Mouse (Mus musculus) E14TG2a.4 (cell line): ENCODE data around the gene Gm11549.

Experiments used
- H3K27me3 ChIP-seq: 2 replicates; pipeline ENCODE4 v1.6.1; 2014; ENCODE audit warnings: low read length, control low read depth; ENCODE audit not compliant: insufficient read depth
- H3K36me3 ChIP-seq: 2 replicates; pipeline ENCODE4 v1.6.1; 2014; ENCODE audit warnings: low read length, control low read depth; ENCODE audit not compliant: insufficient read depth
- H3K4me1 ChIP-seq: replicated peaks from 2 replicates; pipeline ENCODE4 v1.6.1; 2014; ENCODE audit warnings: low read depth, low read length, control low read depth
- H3K4me3 ChIP-seq: replicated peaks from 2 replicates; pipeline ENCODE4 v1.5.1; 2014; ENCODE audit warnings: mild to moderate bottlenecking, low read length
- H3K9me3 ChIP-seq: 2 replicates; pipeline ENCODE4 v1.6.1; 2014; ENCODE audit warnings: low read length, control low read depth
- CTCF ChIP-seq: conservative IDR thresholded peaks from 2 replicates; pipeline ENCODE4 v1.5.1; 2014; ENCODE audit warnings: low read length
- NANOG ChIP-seq: IDR thresholded peaks from 2 replicates; pipeline ENCODE4 v1.6.1; 2014; ENCODE audit warnings: borderline replicate concordance, low read length, mixed read lengths
- POU5F1 ChIP-seq: IDR thresholded peaks from 2 replicates; pipeline ENCODE4 v1.6.1; 2014; ENCODE audit warnings: low read length, borderline replicate concordance

Gm11549 gene

GRCm38 (mm10) chr3:36531242-36531641 is 9.6 kb upstream of the Gm11549 start:
- Histone ChIP-seq H3K4me1 (peaks cover 19% of the 10 kb centered on the region), H3K27me3 (peaks cover 5% of the 10 kb centered on the region), H3K9me3 (no peaks in the 10 kb centered on the region; the same call in 1 of the 2 replicates), H3K4me3 (no peak overlapping the region), H3K36me3 (no peaks in the 10 kb centered on the region)
- no peak for TF ChIP-seq NANOG
- TF ChIP-seq POU5F1 = no peak
- no peak for TF ChIP-seq CTCF

GRCm38 (mm10) chr3:36530781-36531180 is 9.2 kb upstream of the Gm11549 start:
- H3K27me3 ChIP-seq = peaks cover 5% of the 10 kb centered on the region
- no peak for TF ChIP-seq CTCF
- TF ChIP-seq NANOG = no peak
- TF ChIP-seq POU5F1 = no peak
- peaks cover 19% of the 10 kb centered on the region for H3K4me1 ChIP-seq
- no peak overlapping the region for H3K4me3 ChIP-seq
- no peaks in the 10 kb centered on the region for H3K36me3 ChIP-seq
- no peaks in the 10 kb centered on the region; the same call in 1 of the 2 replicates for H3K9me3 ChIP-seq

DNA sequence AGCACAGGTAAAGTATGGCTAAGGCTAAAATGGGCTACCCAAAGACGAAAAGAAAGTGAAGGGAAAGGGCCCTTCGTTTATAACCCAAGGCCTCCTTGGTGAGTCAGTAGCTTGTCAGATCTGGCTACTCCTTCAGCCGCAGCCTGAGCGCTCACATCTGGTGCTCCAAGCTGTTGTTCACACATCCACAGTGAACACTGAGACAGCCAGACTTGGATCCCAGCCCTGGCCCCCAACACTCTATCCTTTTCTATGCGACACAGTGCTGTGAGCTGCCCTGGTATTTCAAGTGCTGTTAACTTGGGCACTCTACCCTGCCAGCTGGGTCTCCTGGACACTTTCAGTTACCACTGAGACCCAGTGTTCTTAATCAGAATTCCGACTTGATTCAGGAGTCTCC is 8.7 kb upstream of the Gm11549 start:
- Histone ChIP-seq H3K4me1 (peaks cover 19% of the 10 kb centered on the region), H3K9me3 (no peaks in the 10 kb centered on the region; the same call in 1 of the 2 replicates), H3K36me3 (no peaks in the 10 kb centered on the region), H3K4me3 (no peak overlapping the region), H3K27me3 (peaks cover 5% of the 10 kb centered on the region)
- TF ChIP-seq NANOG = no peak

- Histone ChIP-seq H3K27me3 (peaks cover 44% of the 10 kb centered on the region), H3K4me1 (peaks cover 24% of the 10 kb centered on the region), H3K4me3 (no peak overlapping the region), H3K36me3 (no peaks in the 10 kb centered on the region), H3K9me3 (peaks cover 3% of the 10 kb centered on the region; the same call in 1 of the 2 replicates)
- TF ChIP-seq CTCF = no peak
- TF ChIP-seq POU5F1 = no peak
- no peak for TF ChIP-seq NANOG
Measured at GRCm38 (mm10) chr3:36524466-36524865, 2.9 kb upstream of the Gm11549 start.

DNA sequence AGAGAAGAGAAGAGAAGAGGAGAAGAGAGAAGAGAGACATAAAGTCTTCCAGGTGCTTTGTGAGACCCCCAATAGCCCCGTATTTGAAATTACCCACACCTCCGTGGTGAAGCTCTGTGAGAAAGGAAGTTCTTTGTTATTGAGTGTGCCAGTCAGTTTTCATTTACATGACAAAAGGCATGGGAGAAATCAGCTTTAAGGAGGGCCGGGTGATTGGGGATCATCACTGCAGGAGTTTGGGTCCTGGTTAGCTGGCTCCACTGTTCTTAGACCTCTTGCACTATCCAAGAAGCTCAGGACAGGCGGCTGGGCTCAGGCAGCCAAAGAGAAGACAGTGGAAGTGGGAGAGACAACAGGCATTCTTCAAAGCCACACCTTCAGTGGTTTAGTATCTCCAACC is 524 bp upstream of the Gm11549 start:
- H3K4me3 ChIP-seq = no peak overlapping the region
- peak; percentile 21; the same call in 1 of the 2 replicates for TF ChIP-seq NANOG
- no peak for TF ChIP-seq CTCF
- TF ChIP-seq POU5F1 = peak; percentile 67; the same call in 1 of the 2 replicates

GRCm38 (mm10) chr3:36516196-36516595 is 5.4 kb downstream of the Gm11549 start:
- peaks cover 7% of the 10 kb centered on the region for H3K4me1 ChIP-seq
- peaks cover 14% of the 10 kb centered on the region for H3K27me3 ChIP-seq
- H3K9me3 ChIP-seq = peaks cover 26% of the 10 kb centered on the region
- TF ChIP-seq NANOG = no peak
- no peak for TF ChIP-seq CTCF
- no peak for TF ChIP-seq POU5F1
- H3K36me3 ChIP-seq = no peaks in the 10 kb centered on the region
- no peak overlapping the region for H3K4me3 ChIP-seq

More for the DNA sequence above, 524 bp upstream of the Gm11549 start:
- Histone ChIP-seq H3K36me3 (no peaks in the 10 kb centered on the region), H3K9me3 (peaks cover 3% of the 10 kb centered on the region; the same call in 1 of the 2 replicates), H3K4me1 (peaks cover 24% of the 10 kb centered on the region), H3K27me3 (peaks cover 44% of the 10 kb centered on the region)

DNA sequence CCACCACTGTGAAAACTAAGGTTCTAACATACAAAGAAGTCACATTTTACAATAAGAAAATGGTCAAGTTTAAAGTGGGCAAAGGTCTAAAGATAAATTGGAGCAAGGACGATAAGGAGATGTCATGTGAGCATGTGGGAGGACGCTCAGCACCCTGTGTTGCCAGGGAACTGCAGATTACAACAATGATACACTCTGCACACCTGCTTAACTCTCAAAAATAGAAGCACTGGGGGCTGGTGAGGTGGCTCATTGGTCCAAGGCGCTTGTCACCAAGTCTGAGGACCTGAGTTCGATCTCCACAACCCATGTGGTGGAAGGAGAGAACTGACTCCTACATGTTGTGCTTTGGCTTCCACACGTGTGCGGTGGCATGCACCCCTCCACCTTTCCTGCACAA is 10.1 kb downstream of the Gm11549 start:
- no peaks in the 10 kb centered on the region for H3K27me3 ChIP-seq
- TF ChIP-seq POU5F1 (no peak), NANOG (no peak), CTCF (no peak)
- no peaks in the 10 kb centered on the region for H3K36me3 ChIP-seq
- no peak overlapping the region for H3K4me3 ChIP-seq
- peaks cover 50% of the 10 kb centered on the region for H3K9me3 ChIP-seq
- no peaks in the 10 kb centered on the region for H3K4me1 ChIP-seq

- Histone ChIP-seq H3K4me1 (no peaks in the 10 kb centered on the region), H3K27me3 (no peaks in the 10 kb centered on the region), H3K36me3 (no peaks in the 10 kb centered on the region), H3K9me3 (peaks cover 40% of the 10 kb centered on the region), H3K4me3 (no peak overlapping the region)
- no peak for TF ChIP-seq CTCF
- TF ChIP-seq NANOG = no peak
- no peak for TF ChIP-seq POU5F1
Measured at GRCm38 (mm10) chr3:36505809-36506735, 15.5 kb downstream of the Gm11549 start.

DNA sequence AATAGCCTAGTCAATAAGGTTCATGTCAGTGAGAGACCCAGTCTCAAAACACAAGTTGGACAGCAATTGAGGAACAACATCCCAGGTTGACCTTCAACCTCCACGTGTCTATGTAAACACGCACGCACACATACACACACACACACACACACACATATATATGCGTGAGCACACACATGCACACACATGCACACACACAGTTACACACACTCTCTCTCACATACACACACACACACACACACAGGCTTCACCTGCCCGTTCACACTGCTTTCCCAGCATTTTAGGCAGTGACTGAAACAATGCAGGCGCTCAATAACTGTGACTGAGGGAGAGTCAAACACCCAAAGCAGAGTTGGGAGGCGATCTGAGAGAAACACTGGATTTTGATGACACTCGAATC is 16.3 kb downstream of the Gm11549 start:
- Histone ChIP-seq H3K36me3 (no peaks in the 10 kb centered on the region), H3K9me3 (peaks cover 34% of the 10 kb centered on the region), H3K4me3 (no peak overlapping the region), H3K4me1 (no peaks in the 10 kb centered on the region), H3K27me3 (no peaks in the 10 kb centered on the region)
- no peak for TF ChIP-seq NANOG
